Mouse (Mus musculus): ENCODE data around the gene Pkd2. TPM values are rescaled to one million over a fixed set of nuclear protein-coding genes. Genes with fewer than 3 reads are reported as not detected.

The Pkd2 gene
- polyA plus RNA-seq, 1 experiment from 2014 or later = 5.5 TPM

GRCm38 (mm10) chr5:104425949-104426348, 33.3 kb upstream of the Pkd2 start:
- Histone ChIP-seq H3K36me3 (ENCODE audit: control insufficient read depth, insufficient read depth, low read length) (no peaks in the 10 kb centered on the region), H3K9ac (ENCODE audit: low read length) (no peak overlapping the region), H3K4me2 (replicated peaks; ENCODE audit: low read depth) (no peak overlapping the region), H3K27ac (replicated peaks) (no peak overlapping the region), H3K4me1 (replicated peaks; ENCODE audit: control insufficient read depth, insufficient read depth) (no peaks in the 10 kb centered on the region), H3K27me3 (ENCODE audit: control insufficient read depth, insufficient read depth, low read length) (no peaks in the 10 kb centered on the region), H3K4me3 (ENCODE audit: low read depth, low read length) (no peak overlapping the region), H3K9me3 (ENCODE audit: control insufficient read depth, low read length) (no peaks in the 10 kb centered on the region)
- 74% methylated on average over 8 of the region's 8 CpGs for WGBS
- ATAC-seq (ENCODE audit: low FRiP score, low TSS enrichment) = no peak
- DNase-seq (ENCODE audit: low spot score) = no peak
- no peak for TF ChIP-seq CTCF (IDR thresholded peaks at IDR 0.05; ENCODE audit: low read depth)
- no peak for TF ChIP-seq EP300 (optimal IDR thresholded peaks at IDR 0.05)

GRCm38 (mm10) chr5:104432886-104433285, 26.4 kb upstream of the Pkd2 start:
- Histone ChIP-seq H3K9ac (ENCODE audit: low read length) (no peak overlapping the region), H3K4me2 (replicated peaks; ENCODE audit: low read depth) (no peak overlapping the region), H3K4me1 (replicated peaks; ENCODE audit: control insufficient read depth, insufficient read depth) (no peaks in the 10 kb centered on the region), H3K27me3 (ENCODE audit: control insufficient read depth, insufficient read depth, low read length) (no peaks in the 10 kb centered on the region), H3K9me3 (ENCODE audit: control insufficient read depth, low read length) (no peaks in the 10 kb centered on the region), H3K27ac (replicated peaks) (no peak overlapping the region), H3K36me3 (ENCODE audit: control insufficient read depth, insufficient read depth, low read length) (no peaks in the 10 kb centered on the region), H3K4me3 (ENCODE audit: low read depth, low read length) (no peak overlapping the region)
- 29% methylated on average over 12 of the region's 12 CpGs for WGBS
- peak; percentile 65 for TF ChIP-seq CTCF (IDR thresholded peaks at IDR 0.05; ENCODE audit: low read depth)
- TF ChIP-seq EP300 (optimal IDR thresholded peaks at IDR 0.05) = no peak
- 0 out of 2 replicates have a peak, but pooled peaks have one; percentile 38 for ATAC-seq (ENCODE audit: low FRiP score, low TSS enrichment)
- peak; percentile 55 for DNase-seq (ENCODE audit: low spot score)

- no peak for ATAC-seq (ENCODE audit: low FRiP score, low TSS enrichment)
- 41% methylated on average over 6 of the region's 6 CpGs for WGBS
Measured at GRCm38 (mm10) chr5:104433968-104434565, 25.2 kb upstream of the Pkd2 start.

GRCm38 (mm10) chr5:104434835-104435301, 24.4 kb upstream of the Pkd2 start, which contains the start of gene Spp1:
Gene Spp1, plus strand, starts transcription at chr5:104435118.
- Histone ChIP-seq H3K9ac (ENCODE audit: low read length) (no peak within 1 kb of the TSS), H3K4me2 (replicated peaks; ENCODE audit: low read depth) (no peak within 1 kb of the TSS), H3K36me3 (ENCODE audit: control insufficient read depth, insufficient read depth, low read length) (no peaks in the 10 kb centered on the region), H3K4me1 (replicated peaks; ENCODE audit: control insufficient read depth, insufficient read depth) (no peaks in the 10 kb centered on the region), H3K9me3 (ENCODE audit: control insufficient read depth, low read length) (no peaks in the 10 kb centered on the region), H3K27ac (replicated peaks) (no peak within 1 kb of the TSS), H3K4me3 (ENCODE audit: low read depth, low read length) (no peak within 1 kb of the TSS), H3K27me3 (ENCODE audit: control insufficient read depth, insufficient read depth, low read length) (no peaks in the 10 kb centered on the region)
- DNase-seq (ENCODE audit: low spot score) (no peak), ATAC-seq (ENCODE audit: low FRiP score, low TSS enrichment) (no peak)
- no peak for TF ChIP-seq EP300 (optimal IDR thresholded peaks at IDR 0.05)
- no peak for TF ChIP-seq CTCF (IDR thresholded peaks at IDR 0.05; ENCODE audit: low read depth)
- WGBS = 45% methylated on average over 7 of the region's 7 CpGs

More at GRCm38 (mm10) chr5:104433968-104434565, 25.2 kb upstream of the Pkd2 start:
- no peak for DNase-seq (ENCODE audit: low spot score)
- TF ChIP-seq CTCF (IDR thresholded peaks at IDR 0.05; ENCODE audit: low read depth) = no peak
- TF ChIP-seq EP300 (optimal IDR thresholded peaks at IDR 0.05) = no peak
- Histone ChIP-seq H3K36me3 (ENCODE audit: control insufficient read depth, insufficient read depth, low read length) (no peaks in the 10 kb centered on the region), H3K27me3 (ENCODE audit: control insufficient read depth, insufficient read depth, low read length) (no peaks in the 10 kb centered on the region), H3K4me2 (replicated peaks; ENCODE audit: low read depth) (no peak overlapping the region), H3K4me3 (ENCODE audit: low read depth, low read length) (no peak overlapping the region), H3K27ac (replicated peaks) (no peak overlapping the region), H3K4me1 (replicated peaks; ENCODE audit: control insufficient read depth, insufficient read depth) (no peaks in the 10 kb centered on the region), H3K9ac (ENCODE audit: low read length) (no peak overlapping the region), H3K9me3 (ENCODE audit: control insufficient read depth, low read length) (no peaks in the 10 kb centered on the region)

GRCm38 (mm10) chr5:104436406-104437076, 22.7 kb upstream of the Pkd2 start:
- ATAC-seq (ENCODE audit: low FRiP score, low TSS enrichment) (no peak), DNase-seq (ENCODE audit: low spot score) (no peak)
- Histone ChIP-seq H3K9me3 (ENCODE audit: control insufficient read depth, low read length) (no peaks in the 10 kb centered on the region), H3K36me3 (ENCODE audit: control insufficient read depth, insufficient read depth, low read length) (no peaks in the 10 kb centered on the region), H3K27me3 (ENCODE audit: control insufficient read depth, insufficient read depth, low read length) (no peaks in the 10 kb centered on the region), H3K27ac (replicated peaks) (no peak overlapping the region), H3K9ac (ENCODE audit: low read length) (no peak overlapping the region), H3K4me1 (replicated peaks; ENCODE audit: control insufficient read depth, insufficient read depth) (no peaks in the 10 kb centered on the region), H3K4me2 (replicated peaks; ENCODE audit: low read depth) (no peak overlapping the region), H3K4me3 (ENCODE audit: low read depth, low read length) (no peak overlapping the region)
- TF ChIP-seq EP300 (optimal IDR thresholded peaks at IDR 0.05) (no peak), CTCF (IDR thresholded peaks at IDR 0.05; ENCODE audit: low read depth) (no peak)
- 62% methylated on average over 7 of the region's 7 CpGs for WGBS

GRCm38 (mm10) chr5:104442396-104442795, 16.9 kb upstream of the Pkd2 start:
- ATAC-seq (ENCODE audit: low FRiP score, low TSS enrichment) (no peak), DNase-seq (ENCODE audit: low spot score) (no peak)
- WGBS = 68% methylated on average over 6 of the region's 6 CpGs
- Histone ChIP-seq H3K9ac (ENCODE audit: low read length) (no peak overlapping the region), H3K4me2 (replicated peaks; ENCODE audit: low read depth) (no peak overlapping the region), H3K27me3 (ENCODE audit: control insufficient read depth, insufficient read depth, low read length) (no peaks in the 10 kb centered on the region), H3K9me3 (ENCODE audit: control insufficient read depth, low read length) (no peaks in the 10 kb centered on the region), H3K36me3 (ENCODE audit: control insufficient read depth, insufficient read depth, low read length) (no peaks in the 10 kb centered on the region), H3K27ac (replicated peaks) (no peak overlapping the region), H3K4me3 (ENCODE audit: low read depth, low read length) (no peak overlapping the region), H3K4me1 (replicated peaks; ENCODE audit: control insufficient read depth, insufficient read depth) (no peaks in the 10 kb centered on the region)
- TF ChIP-seq CTCF (IDR thresholded peaks at IDR 0.05; ENCODE audit: low read depth) = no peak
- no peak for TF ChIP-seq EP300 (optimal IDR thresholded peaks at IDR 0.05)
